Mouse (Mus musculus) E14TG2a.4 (cell line): ENCODE results near the gene Mia3.

Source experiments
- CTCF ChIP-seq: conservative IDR thresholded peaks from 2 replicates; pipeline ENCODE4 v1.5.1; 2014; ENCODE audit warnings: low read length
- NANOG ChIP-seq: IDR thresholded peaks from 2 replicates; pipeline ENCODE4 v1.6.1; 2014; ENCODE audit warnings: borderline replicate concordance, low read length, mixed read lengths
- POU5F1 ChIP-seq: IDR thresholded peaks from 2 replicates; pipeline ENCODE4 v1.6.1; 2014; ENCODE audit warnings: low read length, borderline replicate concordance

DNA sequence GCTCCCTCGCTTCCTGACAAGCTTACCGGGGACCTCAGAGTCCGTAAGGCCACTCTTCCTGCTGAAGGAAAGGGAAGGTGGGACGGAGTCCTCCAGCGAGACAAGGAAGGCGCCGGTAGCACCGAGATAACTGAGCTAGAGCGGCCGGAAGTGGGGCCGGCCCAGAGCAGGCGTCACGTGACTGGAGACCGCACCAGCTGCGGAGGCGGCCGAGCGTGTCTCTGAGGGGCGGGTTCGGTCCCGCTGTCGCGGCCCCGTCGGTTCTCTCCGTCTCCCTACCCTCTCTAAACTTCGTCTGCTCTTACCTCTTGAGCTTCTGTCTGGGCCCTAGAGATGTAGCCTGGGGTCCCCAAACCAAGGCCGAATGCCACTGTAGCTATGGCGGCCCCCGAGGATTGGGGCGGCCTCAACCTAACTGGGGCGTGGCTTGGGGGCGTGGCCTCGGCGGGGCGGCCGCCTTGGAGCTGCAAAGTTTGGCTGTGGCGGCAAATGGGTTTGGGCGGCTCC, 72.4 kb downstream of the Mia3 start, which contains the start of gene Brox:
- TF ChIP-seq CTCF = no peak
- no peak for TF ChIP-seq POU5F1
- no peak for TF ChIP-seq NANOG
